Mouse (Mus musculus) brain, embryonic 14.5 days (tissue): Measurements from ENCODE around the gene Cnpy1.

Experiments
- CTCF ChIP-seq: fragments of 200-500 bp; IDR thresholded peaks from 2 replicates; pipeline ENCODE4 v1.5.1; 2012; ENCODE audit warnings: inconsistent platforms, mild to moderate bottlenecking, moderate library complexity, borderline replicate concordance; ENCODE audit not compliant: insufficient read depth, insufficient read length; ENCODE audit errors: extremely low read depth
- POLR2A ChIP-seq: fragments of 200-500 bp; IDR thresholded peaks from 2 replicates; pipeline ENCODE4 v1.6.1; 2012; ENCODE audit warnings: mild to moderate bottlenecking, inconsistent platforms, borderline replicate concordance; ENCODE audit not compliant: poor library complexity, insufficient read depth, insufficient read length, severe bottlenecking; ENCODE audit errors: extremely low read depth

DNA sequence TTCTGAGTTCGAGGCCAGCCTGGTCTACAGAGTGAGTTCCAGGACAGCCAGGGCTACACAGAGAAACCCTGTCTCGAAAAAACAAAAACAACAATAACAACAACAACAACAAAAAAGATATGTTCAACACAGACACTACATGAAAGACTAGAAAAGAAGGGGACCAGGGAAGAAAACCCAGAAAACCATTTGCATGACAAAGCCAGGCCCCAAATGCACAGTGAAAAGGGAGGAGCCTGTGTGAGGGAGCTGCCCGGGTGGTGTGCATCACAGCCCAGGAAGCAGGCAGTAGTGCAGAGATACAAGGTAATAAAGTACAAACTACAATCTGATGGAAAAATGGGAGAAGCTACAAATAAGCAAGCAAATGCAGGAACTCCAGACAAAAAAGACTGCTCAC lies 13.5 kb downstream of the Cnpy1 start:
- no peak for TF ChIP-seq POLR2A
- no peak for TF ChIP-seq CTCF
